ENCODE assay signal across 8 mouse cellular contexts in the genomic region with DNA sequence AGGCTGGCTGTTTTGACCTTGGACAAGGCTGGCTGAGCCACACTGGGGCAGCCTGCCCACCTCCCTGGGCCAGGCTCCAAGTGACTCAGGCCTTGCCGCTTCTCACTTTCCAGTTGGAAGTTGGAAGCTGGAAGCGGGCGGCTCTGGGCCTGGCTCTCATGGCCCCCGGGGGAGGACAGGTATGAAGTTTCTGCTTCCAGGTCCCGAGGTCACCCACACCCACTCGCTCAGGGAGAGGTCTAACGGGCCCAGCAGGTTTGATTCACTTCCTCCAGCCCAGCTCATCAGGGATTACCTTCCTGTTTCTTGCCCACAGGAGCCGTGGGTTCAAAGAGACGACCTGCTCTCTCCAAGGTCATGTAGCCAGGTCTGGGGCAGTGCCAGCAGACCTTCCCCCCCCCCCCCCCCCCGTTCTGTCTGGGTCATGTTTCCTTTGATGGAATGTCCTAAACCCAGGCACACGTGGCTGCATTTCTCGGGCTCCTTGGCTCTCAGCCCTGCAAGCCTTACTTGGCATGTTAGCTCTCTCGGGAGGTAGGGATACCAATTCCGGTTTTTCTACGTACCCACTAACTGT. TPM values are rescaled to one million over a fixed set of nuclear protein-coding genes. Genes with fewer than 3 reads are reported as not detected.
DNase-seq lines count a peak whose midpoint lies in the region; ATAC-seq and TF ChIP-seq lines count a peak whose summit lies in the region.

No protein-coding gene starts in this region.

- no peak overlapping the region for H3K4me2 ChIP-seq in intestine, embryonic 16.5 days (ENCODE audit: low read depth, low read length)
- peak overlapping the region; percentile 28; the same call in 1 of the 2 replicates for H3K4me2 ChIP-seq in lung, embryonic 16.5 days (ENCODE audit: low read depth, low read length)

- no peak overlapping the region for H3K4me3 ChIP-seq in layer of hippocampus, adult 2 months
- no peak overlapping the region for H3K4me3 ChIP-seq in intestine, embryonic 16.5 days (ENCODE audit: low read length)
- H3K4me3 ChIP-seq in lung, embryonic 16.5 days (ENCODE audit: low read length): no peak overlapping the region

- 0 out of 2 replicates have a peak, but pooled peaks cover 2% of the 10 kb centered on the region for H3K27me3 ChIP-seq in intestine, embryonic 16.5 days (replicated peaks; ENCODE audit: control insufficient read depth, insufficient read depth, low read length)
- H3K27me3 ChIP-seq in lung, embryonic 16.5 days (ENCODE audit: control insufficient read depth, insufficient read depth, low read depth, low read length): peaks cover 2% of the 10 kb centered on the region; the same call in 1 of the 2 replicates

- no peak for DNase-seq in layer of hippocampus, adult 2 months (ENCODE audit: low spot score in 2 of 2)
- no peak for DNase-seq in layer of hippocampus, postnatal 36 days
- DNase-seq in brain, embryonic 14.5 days (ENCODE audit: low read depth): peak; percentile 44
- DNase-seq in gastrocnemius, postnatal 36 days: peak; percentile 89
- DNase-seq in urinary bladder, postnatal 4 days (ENCODE audit: low spot score in 2 of 2): peak; percentile 66 to 73

- TF ChIP-seq CTCF in layer of hippocampus, adult 2 months (conservative IDR thresholded peaks at IDR 0.05): no peak
- TF ChIP-seq CTCF in brain, embryonic 14.5 days (IDR thresholded peaks at IDR 0.05; ENCODE audit: borderline replicate concordance, extremely low read depth, insufficient read depth, insufficient read length): no peak

- H3K4me1 ChIP-seq in intestine, embryonic 16.5 days (ENCODE audit: control insufficient read depth, insufficient read depth, low read length): peaks cover 43% of the 10 kb centered on the region
- H3K4me1 ChIP-seq in lung, embryonic 16.5 days (replicated peaks; ENCODE audit: control insufficient read depth, insufficient read depth, low read length): peaks cover 43% of the 10 kb centered on the region

- H3K27ac ChIP-seq in layer of hippocampus, adult 2 months: peak overlapping the region; percentile 64
- H3K27ac ChIP-seq in intestine, embryonic 16.5 days (ENCODE audit: low read length): peak overlapping the region; percentile 77
- peak overlapping the region; percentile 86 for H3K27ac ChIP-seq in lung, embryonic 16.5 days (ENCODE audit: low read length)

- 28% methylated on average over 15 of the region's 15 CpGs for WGBS in intestine, embryonic 16.5 days
- 15% methylated on average over 15 of the region's 15 CpGs for WGBS in lung, embryonic 16.5 days

- no peak for TF ChIP-seq POLR2A in brain, embryonic 14.5 days (IDR thresholded peaks at IDR 0.05; ENCODE audit: borderline replicate concordance, extremely low read depth, insufficient read depth, insufficient read length, poor library complexity, severe bottlenecking)

- H3K9me3 ChIP-seq in intestine, embryonic 16.5 days (ENCODE audit: control insufficient read depth, low read length): no peaks in the 10 kb centered on the region
- H3K9me3 ChIP-seq in lung, embryonic 16.5 days (ENCODE audit: control insufficient read depth, low read length): no peaks in the 10 kb centered on the region

- intact Hi-C loops in gastrocnemius, postnatal 36 days (cut with DNase I): no loop called here

- H3K36me3 ChIP-seq in intestine, embryonic 16.5 days (ENCODE audit: control insufficient read depth, insufficient read depth, low read length): no peaks in the 10 kb centered on the region
- no peaks in the 10 kb centered on the region for H3K36me3 ChIP-seq in lung, embryonic 16.5 days (ENCODE audit: control insufficient read depth, insufficient read depth, low read length)

- ATAC-seq in intestine, embryonic 16.5 days: no peak
- ATAC-seq in lung, embryonic 16.5 days (ENCODE audit: low read depth): peak; percentile 16
- no peak for ATAC-seq in activated CD4-positive, CD25-positive, alpha-beta regulatory T cell, adult 4 months

- H3K9ac ChIP-seq in intestine, embryonic 16.5 days (ENCODE audit: low read depth, low read length): peak overlapping the region; percentile 5; the same call in 1 of the 2 replicates
- peak overlapping the region; percentile 24; the same call in 1 of the 2 replicates for H3K9ac ChIP-seq in lung, embryonic 16.5 days (ENCODE audit: low read length)

RNA-seq across cellular contexts. Expression of gene Mrps23, which starts 39.3 kb away (rescaled TPM):
- 10 to 100 TPM; 64.9 to 65.6 TPM for total RNA-seq in layer of hippocampus, adult 2 months (2021)
- 10 to 100 TPM; 67.6 to 78.7 TPM for total RNA-seq in layer of hippocampus, postnatal 36 days (2021)
- 74.9 and 79.0 TPM in 2 replicates for polyA plus RNA-seq in brain, embryonic 14.5 days (2012; rRNA removed)
- 100 to 1,000 TPM; 123 to 140 TPM for total RNA-seq in gastrocnemius, postnatal 36 days (2021)
- polyA plus RNA-seq in intestine, embryonic 16.5 days (2015; fragmentation: Nextera tagmentation; extraction: Ambion mirVana): 56.3 and 63.9 TPM in 2 replicates
- polyA plus RNA-seq in lung, embryonic 16.5 days (2015; fragmentation: Nextera tagmentation; extraction: Ambion mirVana): 50.6 and 55.5 TPM in 2 replicates
- polyA plus RNA-seq in activated CD4-positive, CD25-positive, alpha-beta regulatory T cell, adult 4 months (2017; shearing (Covaris generic)): 10 to 100 TPM; 96.8 to 98.7 TPM

Comparison
In these comparisons a context has a peak if more than half of its experiments do, and no peak if none do; other contexts are left out.
1. DNase-seq: peak in brain, embryonic 14.5 days (single experiment), gastrocnemius, postnatal 36 days (2 of 2) and urinary bladder, postnatal 4 days (2 of 2); none in layer of hippocampus, adult 2 months (0 of 2) and layer of hippocampus, postnatal 36 days (0 of 2).
2. Peak in every context shown above with its lines, with median percentiles within 50 percentile points of each other: H3K27ac ChIP-seq.